Mouse (Mus musculus): ENCODE measurements around the gene Rpusd2. TPM values are rescaled to one million over a fixed set of nuclear protein-coding genes. Genes with fewer than 3 reads are reported as not detected.

Gene Rpusd2
- polyA plus RNA-seq, 1 experiment from 2014 or later: 8.3 TPM

- peak; percentile 97 for DNase-seq (ENCODE audit: low spot score)
- H3K4me3 ChIP-seq (ENCODE audit: low read depth, low read length): peak within 1 kb of the TSS; percentile 78
- ATAC-seq (replicated peaks; ENCODE audit: low FRiP score): peak; percentile 97
- peak within 1 kb of the TSS; percentile 72 for H3K4me2 ChIP-seq (ENCODE audit: low read depth, low read length, severe bottlenecking)
- H3K36me3 ChIP-seq (ENCODE audit: control insufficient read depth, insufficient read depth, low read length): no peaks in the 10 kb centered on the region
- H3K4me1 ChIP-seq (replicated peaks; ENCODE audit: control insufficient read depth, insufficient read depth, low read length): no peaks in the 10 kb centered on the region; the same call in 1 of the 2 replicates
- H3K27me3 ChIP-seq (ENCODE audit: control insufficient read depth, insufficient read depth, low read length): no peaks in the 10 kb centered on the region
- WGBS: under 1% methylated on average over 77 of the region's 77 CpGs
- peak within 1 kb of the TSS; percentile 86 for H3K9ac ChIP-seq (ENCODE audit: low read length)
- peak within 1 kb of the TSS; percentile 94 for H3K27ac ChIP-seq (ENCODE audit: low read depth, low read length)
- H3K9me3 ChIP-seq (ENCODE audit: control insufficient read depth, low read length): no peaks in the 10 kb centered on the region
These were observed 12.3 kb downstream of the Rpusd2 start, which contains the start of gene Knl1 for GRCm38 (mm10) chr2:119046649-119047611. Knl1 (plus strand) TSS chr2:119047119.

DNA sequence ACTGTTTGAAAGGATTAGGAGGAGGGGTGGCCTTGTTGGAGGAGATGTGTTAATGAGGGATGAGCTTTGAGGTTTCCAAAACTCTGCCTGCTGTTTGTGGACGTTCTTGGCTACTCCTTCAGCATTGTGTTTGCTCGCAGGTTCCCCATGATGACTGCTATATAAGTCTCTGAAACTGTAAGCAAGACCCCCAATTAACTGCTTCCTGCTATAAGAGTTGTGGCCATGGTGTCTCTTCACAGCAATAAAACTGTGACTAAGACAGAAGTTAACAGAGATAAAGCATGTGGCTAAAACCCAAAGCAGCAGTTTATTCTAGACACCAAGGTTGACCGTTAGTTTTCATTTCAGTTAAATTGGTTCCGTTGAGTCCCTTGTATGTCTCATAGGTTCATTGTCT lies 13.3 kb downstream of the Rpusd2 start:
- Histone ChIP-seq H3K27ac (ENCODE audit: low read depth, low read length) (peak overlapping the region; percentile 94; the same call in 1 of the 2 replicates), H3K27me3 (ENCODE audit: control insufficient read depth, insufficient read depth, low read length) (no peaks in the 10 kb centered on the region), H3K36me3 (ENCODE audit: control insufficient read depth, insufficient read depth, low read length) (no peaks in the 10 kb centered on the region), H3K9me3 (ENCODE audit: control insufficient read depth, low read length) (no peaks in the 10 kb centered on the region), H3K4me2 (ENCODE audit: low read depth, low read length, severe bottlenecking) (peak overlapping the region; percentile 72), H3K4me3 (ENCODE audit: low read depth, low read length) (peak overlapping the region; percentile 78), H3K4me1 (replicated peaks; ENCODE audit: control insufficient read depth, insufficient read depth, low read length) (no peaks in the 10 kb centered on the region; the same call in 1 of the 2 replicates), H3K9ac (ENCODE audit: low read length) (peak overlapping the region; percentile 86)
- no peak for DNase-seq (ENCODE audit: low spot score)
- no peak for ATAC-seq (replicated peaks; ENCODE audit: low FRiP score)
- 21% methylated on average over 4 of the region's 4 CpGs for WGBS

DNA sequence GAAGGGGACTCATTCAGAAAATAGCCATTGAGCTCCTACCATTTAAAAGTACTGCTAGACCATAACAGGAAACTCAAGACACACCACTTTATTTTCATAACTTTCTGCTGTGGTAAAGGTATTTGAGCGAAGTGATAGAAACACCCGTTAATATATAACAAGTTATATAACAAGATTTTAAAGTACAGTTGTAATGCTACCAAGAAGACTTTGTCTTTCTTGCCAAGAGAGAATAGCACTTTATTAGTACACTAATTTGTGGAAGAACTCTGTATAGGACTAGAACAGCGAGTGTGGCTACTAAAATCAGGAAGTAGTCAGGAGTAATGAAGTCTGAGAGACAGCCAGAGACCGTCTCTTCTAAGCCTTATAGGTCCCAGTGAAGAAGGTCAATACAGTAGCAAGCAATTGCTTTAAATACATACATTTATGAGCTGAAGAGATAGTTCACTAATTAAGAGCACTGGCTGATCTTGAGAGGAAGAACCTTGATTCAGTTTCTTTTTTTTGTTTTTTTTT lies 15.6 kb downstream of the Rpusd2 start:
- Histone ChIP-seq H3K27me3 (ENCODE audit: control insufficient read depth, insufficient read depth, low read length) (no peaks in the 10 kb centered on the region), H3K4me2 (ENCODE audit: low read depth, low read length, severe bottlenecking) (no peak overlapping the region), H3K27ac (ENCODE audit: low read depth, low read length) (no peak overlapping the region), H3K9ac (ENCODE audit: low read length) (no peak overlapping the region), H3K36me3 (ENCODE audit: control insufficient read depth, insufficient read depth, low read length) (no peaks in the 10 kb centered on the region), H3K4me1 (replicated peaks; ENCODE audit: control insufficient read depth, insufficient read depth, low read length) (no peaks in the 10 kb centered on the region; the same call in 1 of the 2 replicates), H3K9me3 (ENCODE audit: control insufficient read depth, low read length) (no peaks in the 10 kb centered on the region), H3K4me3 (ENCODE audit: low read depth, low read length) (no peak overlapping the region)
- DNase-seq (ENCODE audit: low spot score) (no peak), ATAC-seq (replicated peaks; ENCODE audit: low FRiP score) (no peak)
- WGBS: 89% methylated on average over 4 of the region's 4 CpGs

DNA sequence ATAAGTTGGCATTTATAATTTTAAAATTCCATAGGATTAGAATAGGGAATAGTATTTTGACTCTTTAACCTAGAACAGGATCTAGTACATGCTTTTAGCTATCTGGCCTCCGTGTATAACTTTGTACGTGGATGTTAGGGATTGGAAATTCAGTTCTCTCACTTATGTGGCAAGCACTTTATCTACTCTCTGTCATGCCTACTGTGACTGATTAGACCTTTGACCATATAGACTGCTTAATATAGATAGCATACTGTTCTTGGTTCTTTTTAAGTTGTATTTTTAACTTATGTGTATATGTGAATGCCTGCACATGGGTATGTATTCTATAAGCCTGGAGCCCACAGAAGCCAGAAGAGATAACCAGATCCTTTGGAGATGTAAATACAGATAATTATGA lies 25.5 kb downstream of the Rpusd2 start:
- H3K36me3 ChIP-seq (ENCODE audit: control insufficient read depth, insufficient read depth, low read length): peaks cover 3% of the 10 kb centered on the region; the same call in 1 of the 2 replicates
- no peak overlapping the region for H3K4me3 ChIP-seq (ENCODE audit: low read depth, low read length)
- H3K9me3 ChIP-seq (ENCODE audit: control insufficient read depth, low read length): no peaks in the 10 kb centered on the region
- H3K9ac ChIP-seq (ENCODE audit: low read length): no peak overlapping the region
- H3K4me2 ChIP-seq (ENCODE audit: low read depth, low read length, severe bottlenecking): no peak overlapping the region
- H3K27me3 ChIP-seq (ENCODE audit: control insufficient read depth, insufficient read depth, low read length): no peaks in the 10 kb centered on the region
- no peaks in the 10 kb centered on the region for H3K4me1 ChIP-seq (replicated peaks; ENCODE audit: control insufficient read depth, insufficient read depth, low read length)
- no peak for ATAC-seq (replicated peaks; ENCODE audit: low FRiP score)
- DNase-seq (ENCODE audit: low spot score): no peak
- H3K27ac ChIP-seq (ENCODE audit: low read depth, low read length): no peak overlapping the region
- 98% methylated on average over 2 of the region's 2 CpGs for WGBS

DNA sequence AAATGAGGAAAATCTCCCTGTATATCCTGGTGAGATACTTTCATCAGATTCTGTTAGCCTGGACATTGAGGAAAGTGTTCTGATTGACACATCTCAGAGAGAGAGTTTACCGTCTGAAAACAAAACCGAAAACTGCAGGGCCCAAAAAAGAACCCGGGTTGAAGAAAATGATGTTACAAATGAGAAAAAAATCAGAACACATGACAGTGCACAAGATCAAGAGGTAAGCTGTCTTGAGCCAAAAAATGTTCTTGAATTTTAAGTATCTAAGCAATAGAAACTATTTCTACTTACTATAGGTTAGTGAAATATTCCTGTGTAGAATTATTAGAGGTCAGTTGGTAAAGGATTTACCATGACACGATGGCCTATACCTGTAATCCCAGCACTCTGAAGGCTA lies 37.8 kb downstream of the Rpusd2 start:
- DNase-seq (ENCODE audit: low spot score): no peak
- 92% methylated on average over 4 of the region's 4 CpGs for whole genome bisulfite sequencing
- H3K9me3 ChIP-seq (ENCODE audit: control insufficient read depth, low read length): no peaks in the 10 kb centered on the region

DNA sequence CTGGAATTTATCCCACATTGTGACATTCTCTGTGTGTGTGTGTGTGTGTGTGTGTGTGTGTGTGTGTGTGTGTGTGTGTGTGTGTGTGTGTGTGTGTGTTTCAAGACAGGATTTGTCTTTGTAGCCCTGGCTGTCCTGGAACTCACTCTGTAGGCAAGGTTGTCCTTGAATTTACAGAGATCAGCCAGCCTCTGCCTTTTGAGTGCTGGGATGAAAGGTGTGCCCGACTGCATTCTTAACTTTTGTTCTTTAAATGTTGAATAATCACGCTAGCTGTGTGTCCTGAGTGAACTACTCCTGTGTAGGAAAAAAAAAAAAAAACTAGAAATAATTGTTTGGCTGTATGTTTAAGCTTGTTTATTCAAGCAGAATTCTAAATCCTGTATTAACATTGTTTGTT lies 51.6 kb downstream of the Rpusd2 start:
- peaks cover 4% of the 10 kb centered on the region; the same call in 1 of the 2 replicates for H3K36me3 ChIP-seq (ENCODE audit: control insufficient read depth, insufficient read depth, low read length)
- no peaks in the 10 kb centered on the region for H3K9me3 ChIP-seq (ENCODE audit: control insufficient read depth, low read length)
- H3K27me3 ChIP-seq (ENCODE audit: control insufficient read depth, insufficient read depth, low read length): no peaks in the 10 kb centered on the region
- no peak overlapping the region for H3K27ac ChIP-seq (ENCODE audit: low read depth, low read length)
- no peaks in the 10 kb centered on the region for H3K4me1 ChIP-seq (replicated peaks; ENCODE audit: control insufficient read depth, insufficient read depth, low read length)
- no peak overlapping the region for H3K9ac ChIP-seq (ENCODE audit: low read length)
- H3K4me2 ChIP-seq (ENCODE audit: low read depth, low read length, severe bottlenecking): no peak overlapping the region
- no peak for ATAC-seq (replicated peaks; ENCODE audit: low FRiP score)
- H3K4me3 ChIP-seq (ENCODE audit: low read depth, low read length): no peak overlapping the region
- DNase-seq (ENCODE audit: low spot score): no peak
- WGBS: 86% methylated on average over 2 of the region's 2 CpGs

More for the DNA sequence above, 37.8 kb downstream of the Rpusd2 start:
- no peak overlapping the region for H3K9ac ChIP-seq (ENCODE audit: low read length)
- no peak overlapping the region for H3K4me3 ChIP-seq (ENCODE audit: low read depth, low read length)
- H3K27ac ChIP-seq (ENCODE audit: low read depth, low read length): no peak overlapping the region
- no peak overlapping the region for H3K4me2 ChIP-seq (ENCODE audit: low read depth, low read length, severe bottlenecking)
- no peak for ATAC-seq (replicated peaks; ENCODE audit: low FRiP score)
- H3K36me3 ChIP-seq (ENCODE audit: control insufficient read depth, insufficient read depth, low read length): no peaks in the 10 kb centered on the region; the same call in 1 of the 2 replicates
- no peaks in the 10 kb centered on the region for H3K4me1 ChIP-seq (replicated peaks; ENCODE audit: control insufficient read depth, insufficient read depth, low read length)
- H3K27me3 ChIP-seq (ENCODE audit: control insufficient read depth, insufficient read depth, low read length): no peaks in the 10 kb centered on the region

Other genes with a start within 250 kb of the Rpusd2 start
- 196 and 202 TPM in 2 replicates for gene Knstrn, start 220.8 kb upstream of the Rpusd2 start, polyA plus RNA-seq (2014; fragmentation: Nextera tagmentation; extraction: Ambion mirVana)
- gene Ivd, start 172.8 kb upstream of the Rpusd2 start, polyA plus RNA-seq (2014; fragmentation: Nextera tagmentation; extraction: Ambion mirVana): 48.8 and 58.0 TPM in 2 replicates
- 1.3 TPM in 2 replicates for gene Bahd1, start 134.4 kb upstream of the Rpusd2 start, polyA plus RNA-seq (2014; fragmentation: Nextera tagmentation; extraction: Ambion mirVana)
- 15.7 and 20.4 TPM in 2 replicates for gene Chst14, start 108.3 kb upstream of the Rpusd2 start, polyA plus RNA-seq (2014; fragmentation: Nextera tagmentation; extraction: Ambion mirVana)
- 22.1 and 24.0 TPM in 2 replicates for gene Ccdc32, start 5.4 kb upstream of the Rpusd2 start, polyA plus RNA-seq (2014; fragmentation: Nextera tagmentation; extraction: Ambion mirVana)
- 61.0 and 69.4 TPM in 2 replicates for gene Knl1, start 12.3 kb downstream of the Rpusd2 start, polyA plus RNA-seq (2014; fragmentation: Nextera tagmentation; extraction: Ambion mirVana)
- gene Rad51, start 78.0 kb downstream of the Rpusd2 start, polyA plus RNA-seq (2014; fragmentation: Nextera tagmentation; extraction: Ambion mirVana): 84.2 and 91.2 TPM in 2 replicates
- gene Rmdn3, start 122.2 kb downstream of the Rpusd2 start, polyA plus RNA-seq (2014; fragmentation: Nextera tagmentation; extraction: Ambion mirVana): 52.2 and 53.6 TPM in 2 replicates
- 2.7 and 4.1 TPM in 2 replicates for gene Gchfr, start 133.0 kb downstream of the Rpusd2 start, polyA plus RNA-seq (2014; fragmentation: Nextera tagmentation; extraction: Ambion mirVana)
- 0.28 and 0.29 TPM in 2 replicates for gene Gm14137, start 139.7 kb downstream of the Rpusd2 start, polyA plus RNA-seq (2014; fragmentation: Nextera tagmentation; extraction: Ambion mirVana)
- 41.7 and 53.2 TPM in 2 replicates for gene Zfyve19, start 173.8 kb downstream of the Rpusd2 start, polyA plus RNA-seq (2014; fragmentation: Nextera tagmentation; extraction: Ambion mirVana)
- 26.6 and 27.1 TPM in 2 replicates for gene Dnajc17, start 174.0 kb downstream of the Rpusd2 start, polyA plus RNA-seq (2014; fragmentation: Nextera tagmentation; extraction: Ambion mirVana)
- gene Ppp1r14d, start 195.1 kb downstream of the Rpusd2 start, polyA plus RNA-seq (2014; fragmentation: Nextera tagmentation; extraction: Ambion mirVana): not detected in 2 replicates
- gene Spint1, start 202.6 kb downstream of the Rpusd2 start, polyA plus RNA-seq (2014; fragmentation: Nextera tagmentation; extraction: Ambion mirVana): 2.2 and 2.8 TPM in 2 replicates
- 0.83 and 0.90 TPM in 2 replicates for gene Rhov, start 236.5 kb downstream of the Rpusd2 start, polyA plus RNA-seq (2014; fragmentation: Nextera tagmentation; extraction: Ambion mirVana)